Mouse (Mus musculus) ES-Bruce4 (cell line): ENCODE results near the gene Usp31. TPM values are rescaled to one million over a fixed set of nuclear protein-coding genes. Genes with fewer than 3 reads are reported as not detected.

Experiments
- H3K27ac ChIP-seq: 2 replicates; pipeline ENCODE4 v1.5.1; 2012; ENCODE audit warnings: low read length, inconsistent platforms; ENCODE audit not compliant: insufficient read depth
- H3K27me3 ChIP-seq: 2 replicates; pipeline ENCODE4 v1.6.1; 2012; ENCODE audit warnings: mild to moderate bottlenecking, low read length, inconsistent platforms; ENCODE audit not compliant: control insufficient read depth, poor library complexity, insufficient read depth, severe bottlenecking
- H3K36me3 ChIP-seq: 2 replicates; pipeline ENCODE4 v1.6.1; 2012; ENCODE audit warnings: inconsistent platforms, mild to moderate bottlenecking, low read length, moderate library complexity; ENCODE audit not compliant: control insufficient read depth, poor library complexity, insufficient read depth, severe bottlenecking
- H3K4me1 ChIP-seq: one replicate; pipeline ENCODE4 v1.8.1; 2011; ENCODE audit warnings: low read length; ENCODE audit not compliant: control insufficient read depth, insufficient read depth
- H3K4me3 ChIP-seq: 2 replicates; pipeline ENCODE4 v1.5.1; 2011; ENCODE audit warnings: low read depth, mild to moderate bottlenecking, low read length
- H3K9ac ChIP-seq: 2 replicates; pipeline ENCODE4 v1.6.1; 2012; ENCODE audit warnings: low read depth, mild to moderate bottlenecking, inconsistent platforms; ENCODE audit not compliant: poor library complexity, severe bottlenecking
- H3K9me3 ChIP-seq: replicated peaks from 2 replicates; pipeline ENCODE4 v1.6.1; 2012; ENCODE audit warnings: mild to moderate bottlenecking, low read length, inconsistent platforms; ENCODE audit not compliant: control insufficient read depth, poor library complexity, insufficient read depth, severe bottlenecking
- CTCF ChIP-seq: IDR thresholded peaks from one replicate; pipeline ENCODE4 v1.8.1; 2011; ENCODE audit warnings: low read depth, low read length
- EP300 ChIP-seq: IDR thresholded peaks from 2 replicates; pipeline ENCODE4 v1.6.1; 2011; ENCODE audit warnings: low read depth, low read length; ENCODE audit not compliant: insufficient read depth
- POLR2A ChIP-seq: IDR thresholded peaks from one replicate; pipeline ENCODE4 v1.8.1; 2011; ENCODE audit warnings: low read length; ENCODE audit not compliant: insufficient read depth
- polyA plus RNA-seq: library from polyadenylated mRNA; stranded (reverse); fragments of >200 nt; gene quantifications from 2 replicates; pipeline ENCODE4 v1.2.4, GENCODE M21; 2011; ENCODE audit warnings: low read depth; ENCODE audit not compliant: missing spikeins, insufficient read depth, insufficient read length

The Usp31 gene
- polyA plus RNA-seq, 1 experiment = 20.3 TPM

DNA sequence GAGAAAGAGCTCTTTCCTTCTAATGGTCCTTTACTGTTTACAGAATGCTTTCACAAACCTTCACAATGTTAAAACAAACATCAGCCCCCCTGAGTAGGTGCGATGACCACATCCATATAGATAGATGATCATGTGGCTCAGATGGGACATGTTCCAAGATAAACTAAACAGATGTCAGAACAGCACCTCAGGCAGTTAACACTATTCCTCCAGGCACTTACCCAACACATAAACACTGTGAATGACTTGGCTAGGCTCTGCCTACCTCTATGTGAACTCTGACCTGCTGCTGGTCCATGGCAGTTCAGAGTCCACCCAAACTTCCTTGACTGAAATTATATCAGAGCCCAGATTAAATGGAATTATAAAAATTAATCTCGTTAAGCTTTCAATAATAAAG lies 54.4 kb downstream of the Usp31 start:
- TF ChIP-seq EP300 = no peak
- no peak for TF ChIP-seq CTCF
- no peak for TF ChIP-seq POLR2A
- Histone ChIP-seq H3K4me1 (no peaks in the 10 kb centered on the region), H3K9me3 (no peaks in the 10 kb centered on the region), H3K27me3 (no peaks in the 10 kb centered on the region), H3K36me3 (peaks cover 24% of the 10 kb centered on the region), H3K4me3 (no peak overlapping the region), H3K9ac (no peak overlapping the region), H3K27ac (no peak overlapping the region)

DNA sequence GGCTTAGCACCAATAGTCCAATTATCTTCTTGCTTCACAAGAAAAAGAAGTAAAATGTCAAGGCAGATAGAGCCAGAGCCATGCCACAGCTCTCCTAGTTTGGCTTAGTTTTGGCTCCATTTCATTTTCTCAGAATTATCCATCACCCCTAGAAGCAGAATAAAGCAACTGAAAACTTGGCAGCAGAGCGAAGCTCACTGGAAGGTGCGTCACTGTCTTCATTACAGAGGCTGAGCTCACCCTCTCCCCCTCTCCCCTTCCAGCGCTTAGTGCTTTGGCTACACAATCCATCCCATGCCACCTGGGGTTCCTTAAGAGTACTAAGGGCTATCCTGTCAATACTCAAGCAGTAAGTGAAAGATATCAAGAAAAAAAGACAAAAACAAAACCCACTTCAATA lies 56.3 kb downstream of the Usp31 start:
- no peak overlapping the region for H3K4me3 ChIP-seq
- H3K27me3 ChIP-seq = no peaks in the 10 kb centered on the region
- peaks cover 24% of the 10 kb centered on the region for H3K36me3 ChIP-seq
- H3K9ac ChIP-seq = no peak overlapping the region
- no peak overlapping the region for H3K27ac ChIP-seq
- TF ChIP-seq EP300 (no peak), CTCF (no peak), POLR2A (no peak)
- no peaks in the 10 kb centered on the region for H3K4me1 ChIP-seq
- H3K9me3 ChIP-seq = no peaks in the 10 kb centered on the region

DNA sequence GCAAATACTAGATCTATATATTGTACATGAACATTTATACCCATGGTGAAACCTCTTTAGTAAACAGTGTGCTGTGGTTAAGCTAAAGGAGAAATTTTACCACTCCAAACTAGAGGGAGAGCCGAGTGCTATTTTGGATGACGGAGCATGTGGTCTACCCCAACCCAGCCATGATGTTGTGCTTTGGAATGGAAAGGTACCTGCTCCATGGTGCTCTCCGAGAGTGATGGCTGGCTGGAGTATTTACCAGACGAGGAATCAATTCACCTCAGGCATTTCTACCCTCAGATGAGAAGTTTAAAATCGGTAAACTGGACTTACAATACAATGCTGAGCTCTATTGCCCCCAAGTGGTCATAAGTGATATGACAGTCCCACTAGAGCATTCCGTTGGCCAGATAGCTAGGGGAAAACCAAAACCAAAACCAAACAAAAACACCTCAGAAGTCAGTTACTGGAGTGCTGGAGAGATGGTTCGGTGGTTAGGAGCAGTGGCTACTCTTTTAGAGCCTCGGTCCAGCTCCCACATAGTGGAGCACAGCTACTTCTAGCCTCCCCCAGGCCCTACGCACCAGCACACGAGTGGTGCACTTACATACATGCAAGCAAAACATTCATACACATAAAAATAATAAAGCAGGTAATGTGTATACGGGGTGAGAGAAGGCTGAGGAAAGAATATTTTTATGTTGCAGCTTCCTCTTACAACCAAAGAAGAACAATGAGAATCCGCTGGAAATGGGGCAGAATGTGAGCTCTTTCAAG lies 65.9 kb downstream of the Usp31 start:
- H3K4me1 ChIP-seq = peaks cover 1% of the 10 kb centered on the region
- H3K9ac ChIP-seq = no peak overlapping the region
- TF ChIP-seq CTCF = no peak
- TF ChIP-seq EP300 = no peak
- no peak for TF ChIP-seq POLR2A
- H3K27ac ChIP-seq = no peak overlapping the region
- H3K27me3 ChIP-seq = no peaks in the 10 kb centered on the region
- no peak overlapping the region for H3K4me3 ChIP-seq
- H3K9me3 ChIP-seq = no peaks in the 10 kb centered on the region
- no peaks in the 10 kb centered on the region for H3K36me3 ChIP-seq

DNA sequence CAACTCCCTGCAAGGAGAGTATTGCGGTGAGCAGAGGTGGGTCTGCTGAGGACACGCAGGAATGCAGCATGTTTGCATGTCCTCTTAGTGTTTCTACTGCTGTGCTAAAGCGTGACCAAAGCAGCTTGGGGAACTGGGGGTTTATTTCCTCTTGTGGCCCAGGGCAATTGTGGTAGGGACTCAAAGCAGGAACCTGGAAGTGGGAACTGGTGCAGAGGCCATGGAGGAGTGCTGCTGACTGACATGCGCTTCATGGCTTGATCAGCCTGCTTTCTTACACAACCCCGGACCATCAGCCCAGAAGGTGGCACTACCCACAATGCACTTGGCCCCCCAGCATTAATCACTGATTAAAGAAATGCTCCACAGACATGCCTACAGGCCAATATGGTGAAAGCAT lies 70.3 kb downstream of the Usp31 start:
- Histone ChIP-seq H3K4me1 (peaks cover 1% of the 10 kb centered on the region), H3K9ac (no peak overlapping the region), H3K27me3 (no peaks in the 10 kb centered on the region), H3K4me3 (no peak overlapping the region), H3K9me3 (no peaks in the 10 kb centered on the region), H3K36me3 (no peaks in the 10 kb centered on the region), H3K27ac (no peak overlapping the region)
- TF ChIP-seq EP300 (no peak), POLR2A (no peak)

DNA sequence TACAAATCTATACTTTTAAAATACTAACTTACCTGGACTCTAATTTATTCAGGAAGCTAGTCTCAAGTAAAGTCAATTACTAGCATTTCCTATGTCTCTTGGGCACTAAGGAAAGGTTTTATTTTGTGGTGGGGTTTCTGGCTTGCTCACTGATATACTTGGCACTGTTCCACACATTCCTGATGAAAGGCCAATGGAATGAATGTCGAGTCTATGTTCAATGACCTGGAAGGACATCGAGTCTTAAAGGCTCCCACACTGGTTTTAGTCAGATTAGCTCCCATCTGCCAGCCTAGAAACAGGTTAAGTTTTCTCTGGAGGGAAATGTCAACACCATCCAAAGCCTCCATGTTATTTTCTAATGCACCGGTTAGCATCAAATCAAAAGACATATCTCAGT lies 72.8 kb downstream of the Usp31 start:
- Histone ChIP-seq H3K9ac (no peak overlapping the region), H3K27ac (no peak overlapping the region), H3K9me3 (no peaks in the 10 kb centered on the region), H3K4me3 (no peak overlapping the region), H3K27me3 (no peaks in the 10 kb centered on the region), H3K4me1 (no peaks in the 10 kb centered on the region), H3K36me3 (no peaks in the 10 kb centered on the region)
- TF ChIP-seq POLR2A (no peak), EP300 (no peak), CTCF (no peak)

DNA sequence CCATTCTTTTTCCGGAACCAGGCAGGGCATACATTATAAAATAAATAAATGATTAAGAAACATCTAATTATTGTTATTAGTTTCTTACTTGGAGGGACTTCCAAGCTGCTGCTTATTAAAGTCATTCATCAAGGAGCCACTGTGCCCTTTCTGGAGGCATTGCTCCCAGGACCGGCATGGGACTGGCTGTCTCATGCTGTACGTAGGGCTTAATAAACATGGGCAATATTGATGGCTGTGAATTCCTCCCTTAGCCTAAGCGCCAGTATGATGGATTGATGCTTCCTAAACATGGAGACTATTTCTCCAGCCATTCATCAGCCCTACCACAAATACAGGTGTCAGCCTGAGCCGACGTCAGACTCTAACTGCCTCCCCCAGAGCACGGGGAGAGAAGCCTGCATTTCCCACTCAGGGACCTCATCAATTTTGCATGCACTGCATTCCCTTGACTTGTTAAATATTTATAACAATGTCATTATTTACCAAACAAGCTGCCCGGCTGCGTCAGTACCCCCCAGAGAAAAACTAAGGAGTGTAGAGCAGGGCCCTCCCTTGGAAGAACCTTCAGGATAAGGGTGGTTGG lies 84.1 kb downstream of the Usp31 start:
- Histone ChIP-seq H3K9me3 (no peaks in the 10 kb centered on the region), H3K9ac (no peak overlapping the region), H3K4me1 (no peaks in the 10 kb centered on the region), H3K27me3 (no peaks in the 10 kb centered on the region), H3K36me3 (no peaks in the 10 kb centered on the region), H3K27ac (no peak overlapping the region), H3K4me3 (no peak overlapping the region)
- no peak for TF ChIP-seq CTCF
